Mouse (Mus musculus): ENCODE measurements at regions not wholly inside any gene's neighbourhood (a gene's known extent, or its start where the extent isn't known, plus 50 kb on each side); places are given as distances from the start of the nearest gene placed in this dataset.

DNA sequence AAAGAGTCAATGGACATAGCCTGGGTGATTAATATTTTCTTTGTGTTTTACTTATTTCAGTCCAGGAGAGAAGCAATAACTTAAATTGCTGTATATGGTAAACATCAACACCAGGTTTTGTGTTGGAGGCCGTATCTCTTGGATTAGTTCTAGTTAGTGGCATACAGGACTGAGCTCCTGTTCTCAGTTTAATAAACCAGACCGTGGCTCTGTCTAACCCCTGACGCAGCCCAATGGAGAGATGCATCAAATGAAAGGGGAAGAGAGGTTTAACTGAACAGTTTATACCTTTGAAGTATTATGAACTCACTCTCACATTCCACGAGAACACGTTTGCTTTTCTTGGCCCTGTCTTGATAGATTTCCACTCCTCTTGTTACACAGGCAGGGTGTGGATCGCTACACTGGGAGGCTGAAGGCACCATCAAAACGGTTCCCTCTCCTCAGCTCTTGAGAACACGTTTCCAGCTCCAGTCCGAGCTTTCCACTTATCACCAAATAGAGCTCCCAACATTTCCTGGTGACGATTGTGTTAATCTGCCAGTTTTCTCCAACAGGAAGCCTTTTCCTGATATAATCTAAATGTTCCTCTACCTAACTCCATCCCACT is 54.0 kb upstream of the Cerkl start:
- Histone ChIP-seq H3K4me2 (replicated peaks) (no peak overlapping the region), H3K4me3 (no peak overlapping the region), H3K9ac (no peak overlapping the region), H3K27me3 (peaks cover 3% of the 10 kb centered on the region; the same call in 1 of the 2 replicates), H3K9me3 (no peaks in the 10 kb centered on the region), H3K4me1 (peaks cover 8% of the 10 kb centered on the region; the same call in 1 of the 2 replicates), H3K27ac (no peak overlapping the region), H3K36me3 (no peaks in the 10 kb centered on the region)
- no peak for ATAC-seq (ENCODE audit: low FRiP score, low read depth)
- 81% methylated on average over 10 of the region's 10 CpGs for WGBS

DNA sequence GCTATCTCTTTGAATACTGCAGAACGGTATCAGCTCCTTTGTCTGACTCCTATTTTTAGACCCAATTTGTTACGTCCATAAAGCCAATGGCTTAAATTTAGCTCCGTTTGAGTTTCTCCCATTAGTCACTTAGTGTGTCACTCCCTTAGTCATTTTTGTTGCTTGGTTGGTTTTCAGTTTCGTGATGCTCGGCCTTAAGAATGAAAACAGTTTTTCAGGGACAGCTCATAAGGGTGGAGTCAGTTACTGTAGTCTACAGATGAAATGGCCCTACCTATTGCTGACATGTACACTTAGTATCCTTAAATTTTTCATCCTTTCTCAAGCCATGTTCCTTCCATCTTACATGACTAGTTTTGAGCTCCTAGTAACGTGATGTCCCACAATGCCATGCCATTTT is 54.5 kb upstream of the Cerkl start:
- no peak overlapping the region for H3K27ac ChIP-seq
- H3K36me3 ChIP-seq: no peaks in the 10 kb centered on the region
- H3K4me1 ChIP-seq: peaks cover 8% of the 10 kb centered on the region; the same call in 1 of the 2 replicates
- ATAC-seq (ENCODE audit: low FRiP score, low read depth): no peak
- H3K4me2 ChIP-seq (replicated peaks): no peak overlapping the region
- H3K9ac ChIP-seq: no peak overlapping the region
- 80% methylated on average over 6 of the region's 6 CpGs for whole genome bisulfite sequencing
- peaks cover 3% of the 10 kb centered on the region; the same call in 1 of the 2 replicates for H3K27me3 ChIP-seq
- H3K4me3 ChIP-seq: no peak overlapping the region
- H3K9me3 ChIP-seq: no peaks in the 10 kb centered on the region

DNA sequence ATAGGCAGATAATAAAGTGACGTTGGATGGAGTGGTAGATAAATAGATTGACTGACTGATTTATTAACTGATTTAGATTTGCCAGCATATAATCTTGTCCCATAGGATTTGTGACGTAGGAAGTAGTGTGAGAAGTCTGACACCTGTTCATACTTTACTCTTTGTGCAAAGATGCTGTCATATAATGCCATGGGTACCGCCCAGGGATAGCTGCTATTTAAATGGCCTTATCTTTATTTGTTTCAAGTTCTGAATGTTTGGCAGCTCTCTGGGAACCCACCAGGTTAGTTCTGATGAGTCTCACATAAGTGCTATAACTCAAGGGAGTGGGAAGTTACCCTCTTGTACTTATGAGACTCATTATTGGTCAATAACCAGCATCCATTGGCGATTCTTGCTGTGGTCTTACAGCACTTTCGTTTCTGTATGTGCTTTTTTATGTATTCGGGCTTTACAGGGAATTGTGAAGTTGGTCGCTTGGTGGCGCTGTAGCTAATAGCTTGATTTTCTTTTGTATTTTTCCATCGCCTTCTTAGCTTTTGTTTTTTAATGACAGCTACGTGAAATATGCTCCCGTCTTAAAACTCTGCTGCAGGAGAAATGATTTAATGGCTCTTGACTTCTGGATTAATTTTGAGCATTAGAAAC is 55.2 kb upstream of the Cerkl start:
- Histone ChIP-seq H3K27me3 (peaks cover 3% of the 10 kb centered on the region; the same call in 1 of the 2 replicates), H3K4me2 (replicated peaks) (peak overlapping the region; percentile 41), H3K36me3 (no peaks in the 10 kb centered on the region), H3K4me3 (no peak overlapping the region), H3K27ac (no peak overlapping the region), H3K9me3 (no peaks in the 10 kb centered on the region), H3K9ac (no peak overlapping the region), H3K4me1 (peaks cover 8% of the 10 kb centered on the region; the same call in 1 of the 2 replicates)
- ATAC-seq (ENCODE audit: low FRiP score, low read depth): no peak
- 28% methylated on average over 11 of the region's 11 CpGs for WGBS

DNA sequence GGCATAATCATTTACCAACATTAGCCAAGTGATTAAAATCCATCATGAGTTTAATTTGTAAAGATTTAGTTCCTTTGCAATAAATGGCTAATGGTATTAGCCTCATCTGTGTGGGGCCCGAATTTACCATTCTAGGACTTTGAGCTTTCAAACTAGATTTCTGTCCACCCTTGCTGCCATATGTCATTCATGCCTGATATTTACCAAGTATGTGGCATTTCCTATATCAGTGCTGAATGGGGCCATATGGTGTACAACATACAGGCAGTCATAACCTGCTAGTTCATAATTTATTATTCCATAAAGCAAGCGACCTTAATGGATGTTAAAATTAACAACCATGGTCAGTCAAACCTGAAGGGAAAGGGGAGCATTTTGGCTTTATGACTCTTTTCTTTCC is 55.8 kb upstream of the Cerkl start:
- WGBS: 42% methylated on average over 2 of the region's 2 CpGs
- Histone ChIP-seq H3K4me3 (no peak overlapping the region), H3K4me1 (peaks cover 8% of the 10 kb centered on the region; the same call in 1 of the 2 replicates), H3K4me2 (replicated peaks) (peak overlapping the region; percentile 41), H3K36me3 (no peaks in the 10 kb centered on the region), H3K27me3 (no peaks in the 10 kb centered on the region), H3K9ac (no peak overlapping the region), H3K9me3 (no peaks in the 10 kb centered on the region), H3K27ac (no peak overlapping the region)
- ATAC-seq (ENCODE audit: low FRiP score, low read depth): no peak; the same call in 1 of the 2 replicates

DNA sequence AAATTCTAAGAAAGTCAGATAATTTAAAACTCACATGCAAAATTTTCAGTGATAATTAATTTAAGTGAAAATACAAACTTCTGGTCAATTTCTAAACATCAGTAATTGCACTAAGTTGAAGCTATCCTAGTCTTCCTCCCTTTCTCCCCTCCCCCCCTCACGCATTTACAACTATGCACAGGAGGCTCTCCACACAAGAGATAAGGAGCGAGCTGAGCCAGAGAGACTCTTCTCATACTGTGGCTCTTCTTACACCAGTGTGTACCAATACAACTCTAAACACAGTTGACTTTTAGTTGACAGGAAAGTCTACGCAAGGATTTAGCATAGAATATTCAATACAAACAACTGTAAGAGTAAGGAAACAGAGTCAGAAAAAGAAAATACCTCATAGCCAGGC is 57.1 kb upstream of the Cerkl start:
- H3K4me1 ChIP-seq: peaks cover 8% of the 10 kb centered on the region; the same call in 1 of the 2 replicates
- H3K9me3 ChIP-seq: no peaks in the 10 kb centered on the region
- H3K27ac ChIP-seq: no peak overlapping the region
- no peak for ATAC-seq (ENCODE audit: low FRiP score, low read depth)
- no peaks in the 10 kb centered on the region for H3K27me3 ChIP-seq
- H3K36me3 ChIP-seq: no peaks in the 10 kb centered on the region
- 59% methylated on average over 3 of the region's 3 CpGs for WGBS
- H3K4me2 ChIP-seq (replicated peaks): no peak overlapping the region
- H3K9ac ChIP-seq: no peak overlapping the region
- no peak overlapping the region for H3K4me3 ChIP-seq

DNA sequence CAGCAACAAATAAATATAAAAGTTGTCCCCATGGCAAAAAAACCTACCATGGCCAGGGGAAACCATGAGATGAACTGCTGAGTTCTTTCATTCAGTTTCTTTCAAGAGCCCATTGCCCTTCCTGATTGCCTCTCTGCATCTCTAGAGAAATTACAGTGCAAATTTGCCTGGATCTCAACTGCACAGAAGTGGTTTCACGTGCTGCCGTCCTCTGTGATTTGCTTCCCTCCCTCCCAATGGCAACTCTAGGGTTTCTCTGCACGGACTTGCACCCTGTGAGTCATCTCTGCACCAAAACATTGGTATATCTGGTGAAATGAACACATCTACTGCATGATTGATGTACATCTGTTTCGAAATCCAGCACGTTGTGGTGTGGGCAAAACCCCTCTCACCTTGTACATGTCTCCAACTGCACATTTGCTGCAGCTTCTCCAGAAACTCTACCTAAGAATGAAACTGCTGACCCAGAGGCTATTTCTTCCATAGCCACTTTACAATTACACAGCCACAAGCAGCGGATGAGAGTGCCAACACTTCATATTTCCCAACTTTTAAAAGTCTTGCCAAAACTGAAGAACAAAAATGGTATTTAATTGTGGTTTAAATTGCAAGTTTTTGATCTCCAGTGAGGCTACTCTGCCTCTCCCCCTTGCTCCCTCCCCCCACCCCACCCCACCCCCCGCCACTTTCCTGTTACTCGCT is 61.6 kb upstream of the Cerkl start:
- Histone ChIP-seq H3K27me3 (no peaks in the 10 kb centered on the region), H3K4me3 (no peak overlapping the region), H3K4me1 (no peaks in the 10 kb centered on the region), H3K36me3 (no peaks in the 10 kb centered on the region), H3K9ac (no peak overlapping the region), H3K27ac (no peak overlapping the region), H3K4me2 (replicated peaks) (no peak overlapping the region), H3K9me3 (no peaks in the 10 kb centered on the region)
- ATAC-seq (ENCODE audit: low FRiP score, low read depth): no peak
- WGBS: 72% methylated on average over 8 of the region's 8 CpGs

DNA sequence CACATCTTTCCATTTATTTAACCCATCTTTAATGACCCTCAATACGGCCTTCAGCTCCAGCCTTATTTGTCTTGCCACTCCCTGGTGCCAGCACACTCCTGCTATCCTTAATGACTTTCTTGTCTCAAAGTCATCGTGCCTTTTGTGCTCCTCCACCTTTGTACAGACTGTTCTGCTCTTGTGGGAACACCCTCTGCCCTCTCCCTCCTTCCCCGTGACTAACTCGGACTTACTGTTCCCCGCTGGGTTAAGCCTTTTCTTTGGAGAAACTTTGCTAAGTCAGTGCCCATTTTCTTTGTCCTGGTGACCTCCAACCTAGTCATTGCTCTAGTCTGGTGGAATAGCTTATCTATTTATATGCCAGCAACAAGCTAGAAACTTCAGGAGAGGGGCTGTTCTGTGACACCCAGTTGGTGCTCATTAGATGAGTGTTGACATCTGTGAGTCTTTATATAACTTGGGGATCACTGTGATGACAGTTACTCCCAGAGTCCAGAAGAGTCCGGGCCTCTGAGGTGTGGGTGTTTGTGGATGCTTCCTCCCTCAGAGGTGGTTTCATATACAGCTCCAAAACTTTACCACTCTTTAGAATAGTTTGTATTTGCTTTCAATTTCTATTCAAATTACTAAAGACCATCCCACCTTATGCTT is 63.3 kb upstream of the Cerkl start:
- 78% methylated on average over 6 of the region's 6 CpGs for WGBS
- Histone ChIP-seq H3K36me3 (no peaks in the 10 kb centered on the region), H3K4me1 (no peaks in the 10 kb centered on the region), H3K4me3 (no peak overlapping the region), H3K9me3 (no peaks in the 10 kb centered on the region), H3K4me2 (replicated peaks) (no peak overlapping the region), H3K27ac (no peak overlapping the region), H3K9ac (no peak overlapping the region), H3K27me3 (no peaks in the 10 kb centered on the region)
- ATAC-seq (ENCODE audit: low FRiP score, low read depth): no peak

DNA sequence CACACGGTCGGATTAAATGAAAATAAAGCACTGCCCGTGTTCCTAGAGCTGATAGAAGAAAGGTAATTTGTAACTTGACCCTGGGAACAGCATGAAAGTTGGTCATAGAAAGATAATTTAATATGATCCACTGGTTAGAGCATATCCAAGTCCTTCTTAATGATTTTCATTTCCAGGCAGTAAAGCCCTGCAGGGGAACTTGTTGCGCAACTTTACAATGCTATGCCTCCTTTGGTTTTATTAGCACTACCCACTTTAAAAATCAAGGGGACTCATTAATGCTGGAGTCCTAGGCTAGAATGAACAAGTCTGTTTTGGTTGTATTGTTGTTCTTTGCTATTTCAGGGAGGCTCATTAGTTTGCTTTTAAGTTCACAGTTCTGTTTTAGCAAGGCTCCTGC is 66.9 kb upstream of the Cerkl start:
- Histone ChIP-seq H3K9ac (no peak overlapping the region), H3K27ac (no peak overlapping the region), H3K9me3 (no peaks in the 10 kb centered on the region), H3K27me3 (no peaks in the 10 kb centered on the region), H3K36me3 (no peaks in the 10 kb centered on the region), H3K4me2 (replicated peaks) (no peak overlapping the region), H3K4me1 (0 out of 2 replicates have a peak, but pooled peaks cover 4% of the 10 kb centered on the region), H3K4me3 (no peak overlapping the region)
- no peak for ATAC-seq (ENCODE audit: low FRiP score, low read depth)
- 45% methylated on average over 4 of the region's 4 CpGs for WGBS

DNA sequence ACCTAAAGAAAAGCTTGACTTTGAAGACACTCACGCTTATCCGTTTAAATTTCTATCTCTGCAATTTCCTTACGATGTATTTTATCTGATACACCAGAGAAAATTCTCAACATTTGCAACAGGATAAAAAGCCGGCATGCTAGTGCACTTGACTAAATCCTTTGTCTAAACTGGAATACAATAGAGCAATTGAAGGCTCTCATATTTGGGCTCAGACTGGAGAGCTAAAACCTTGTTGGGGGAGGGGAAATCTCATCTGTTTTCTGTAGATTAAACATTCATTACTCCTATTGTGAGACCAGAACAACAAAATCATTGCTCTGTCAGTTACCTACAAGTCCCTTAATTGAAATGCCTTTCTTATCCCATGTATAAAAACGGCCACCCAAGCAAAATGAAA is 70.9 kb upstream of the Cerkl start:
- 87% methylated on average over 5 of the region's 5 CpGs for whole genome bisulfite sequencing
- H3K4me2 ChIP-seq (replicated peaks): no peak overlapping the region
- ATAC-seq (ENCODE audit: low FRiP score, low read depth): no peak
- no peaks in the 10 kb centered on the region for H3K27me3 ChIP-seq
- no peak overlapping the region for H3K4me3 ChIP-seq
- H3K9ac ChIP-seq: no peak overlapping the region
- H3K36me3 ChIP-seq: no peaks in the 10 kb centered on the region
- no peaks in the 10 kb centered on the region for H3K9me3 ChIP-seq
- H3K27ac ChIP-seq: no peak overlapping the region
- H3K4me1 ChIP-seq: 0 out of 2 replicates have a peak, but pooled peaks cover 4% of the 10 kb centered on the region

DNA sequence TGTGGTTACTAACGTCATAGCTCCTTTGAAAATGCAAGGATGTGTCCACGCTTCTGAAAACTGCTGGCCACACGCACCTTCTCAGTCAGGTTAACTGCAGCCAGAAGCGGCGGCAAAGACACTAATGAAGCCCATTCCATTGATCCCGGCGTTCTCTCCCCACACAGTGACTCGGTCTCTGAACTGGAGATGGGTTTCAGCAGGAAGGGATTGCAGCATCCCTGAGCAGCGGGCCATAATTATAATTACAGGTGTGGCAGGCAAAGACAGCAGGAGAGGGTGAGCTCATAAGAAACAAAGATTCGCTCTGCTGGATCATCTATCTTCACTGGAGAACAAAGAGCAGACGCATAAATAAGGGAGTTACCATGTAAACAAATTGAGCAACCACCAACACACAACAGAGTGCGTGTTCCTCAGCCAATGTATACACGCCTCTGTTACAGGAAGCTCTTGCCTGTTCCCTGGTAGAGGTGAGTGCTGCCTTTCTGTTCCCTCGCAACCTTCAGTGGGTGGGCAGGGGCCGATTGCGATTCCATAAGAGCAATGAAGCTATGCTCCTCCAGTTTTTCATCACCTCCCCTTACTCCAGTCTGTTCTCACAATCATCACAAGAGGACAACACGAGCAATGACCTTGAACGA is 71.9 kb upstream of the Cerkl start:
- H3K4me2 ChIP-seq (replicated peaks): no peak overlapping the region
- no peak overlapping the region for H3K4me3 ChIP-seq
- H3K36me3 ChIP-seq: no peaks in the 10 kb centered on the region
- H3K9ac ChIP-seq: no peak overlapping the region
- H3K27me3 ChIP-seq: no peaks in the 10 kb centered on the region
- H3K9me3 ChIP-seq: no peaks in the 10 kb centered on the region
- no peak for ATAC-seq (ENCODE audit: low FRiP score, low read depth)
- H3K4me1 ChIP-seq: 0 out of 2 replicates have a peak, but pooled peaks cover 4% of the 10 kb centered on the region
- H3K27ac ChIP-seq: no peak overlapping the region
- WGBS: 78% methylated on average over 18 of the region's 18 CpGs

DNA sequence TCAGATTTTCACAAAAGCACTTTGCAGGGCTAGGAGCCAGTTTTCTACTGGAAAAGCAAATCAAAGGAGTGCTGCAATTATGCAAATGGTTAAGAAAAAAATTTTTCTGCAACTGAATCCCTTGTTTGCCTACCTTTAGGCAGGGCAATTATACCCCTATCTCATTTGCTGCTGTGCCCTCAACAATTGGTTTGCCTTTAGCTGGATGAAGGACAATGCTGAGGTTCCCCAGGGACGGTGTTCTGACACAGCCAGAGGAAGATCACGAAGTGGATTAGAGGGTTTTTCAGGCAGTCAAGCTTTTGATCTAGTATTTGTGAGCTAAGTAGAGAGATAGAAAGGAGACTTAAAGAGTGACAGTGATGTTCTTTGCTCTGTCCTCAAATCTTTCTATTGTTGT is 72.6 kb upstream of the Cerkl start:
- 67% methylated on average over 2 of the region's 2 CpGs for WGBS
- Histone ChIP-seq H3K4me1 (0 out of 2 replicates have a peak, but pooled peaks cover 4% of the 10 kb centered on the region), H3K4me3 (no peak overlapping the region), H3K9ac (no peak overlapping the region), H3K4me2 (replicated peaks) (no peak overlapping the region), H3K27me3 (no peaks in the 10 kb centered on the region), H3K27ac (no peak overlapping the region), H3K36me3 (no peaks in the 10 kb centered on the region), H3K9me3 (no peaks in the 10 kb centered on the region)
- no peak for ATAC-seq (ENCODE audit: low FRiP score, low read depth)
